ENCODE assay signal across 23 mouse cellular contexts in the genomic region with DNA sequence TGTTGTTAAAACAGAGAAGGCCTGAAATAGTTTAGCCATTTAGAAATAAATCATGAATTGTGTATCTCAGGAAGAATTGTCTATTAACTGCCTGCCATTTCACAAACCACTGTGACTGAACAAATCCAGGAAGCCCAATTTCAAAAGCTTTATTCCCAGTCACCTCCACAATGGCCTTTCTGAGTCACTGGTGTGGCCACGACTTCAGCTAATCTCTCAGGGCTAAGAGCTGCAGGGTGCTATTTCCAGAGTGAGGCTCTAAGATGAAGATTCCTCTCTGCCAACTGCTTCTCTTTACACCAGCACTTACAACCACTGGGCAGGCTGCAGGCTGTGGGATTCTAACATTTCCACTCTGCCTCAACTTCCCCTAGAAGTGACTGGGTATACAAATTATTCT. TPM values are rescaled to one million over a fixed set of nuclear protein-coding genes. Genes with fewer than 3 reads are reported as not detected.
A peak's percentile ranks its signal among the peaks of the same experiment; 100 is the strongest.
DNase-seq lines count a peak whose midpoint lies in the region; ATAC-seq and TF ChIP-seq lines count a peak whose summit lies in the region.
"Had no signal": no experiment of that assay in that cellular context is flagged by ENCODE, and none has a peak within 500 bp of the region (broad histone marks: within the 10 kb centered on the region; RNA-seq: fewer than 3 reads in every experiment).

No protein-coding gene starts in this region.

- no peaks in the 10 kb centered on the region for H3K4me1 ChIP-seq in heart, postnatal 0 days (ENCODE audit: control insufficient read depth, insufficient read depth)
- peaks cover 19 to 21% of the 10 kb centered on the region in 2 experiments for H3K4me1 ChIP-seq in liver, embryonic 14.5 days (replicated peaks; ENCODE audit: control insufficient read depth in 2 of 2, insufficient read depth in 2 of 2, low read length in 1 of 2)
- H3K4me1 ChIP-seq in cerebellum, adult 2 months (ENCODE audit: control insufficient read depth, insufficient read depth, low read length): no peaks in the 10 kb centered on the region
- H3K4me1 ChIP-seq: forebrain, embryonic 10.5 days had no signal

- no peaks in the 10 kb centered on the region for H3K27me3 ChIP-seq in heart, postnatal 0 days (ENCODE audit: control insufficient read depth, insufficient read depth, low read length)
- no peaks in the 10 kb centered on the region for H3K27me3 ChIP-seq in liver, embryonic 14.5 days (ENCODE audit: control insufficient read depth, insufficient read depth, low read length)
- H3K27me3 ChIP-seq in myocyte (ENCODE audit: control insufficient read depth, insufficient read depth, insufficient read length): no peaks in the 10 kb centered on the region
- no peaks in the 10 kb centered on the region; the same call in 1 of the 2 replicates for H3K27me3 ChIP-seq in cerebellum, adult 2 months (ENCODE audit: control insufficient read depth, insufficient read depth, low read length)
- H3K27me3 ChIP-seq: embryonic facial prominence, embryonic 15.5 days; hindbrain, embryonic 12.5 days had no signal

- no peaks in the 10 kb centered on the region for H3K79me2 ChIP-seq in myocyte (ENCODE audit: control insufficient read depth, insufficient read depth)

- no peaks in the 10 kb centered on the region for H3K9me3 ChIP-seq in heart, postnatal 0 days (replicated peaks; ENCODE audit: control insufficient read depth, low read length)
- H3K9me3 ChIP-seq in liver, embryonic 14.5 days (ENCODE audit: control insufficient read depth, low read length): no peaks in the 10 kb centered on the region
- H3K9me3 ChIP-seq: embryonic facial prominence, embryonic 15.5 days; forebrain, embryonic 10.5 days; hindbrain, embryonic 12.5 days had no signal

- TF ChIP-seq POLR2A in myocyte (IDR thresholded peaks at IDR 0.05; ENCODE audit: insufficient read length, low read depth): no peak
- no peak for TF ChIP-seq POLR2A in cerebellum, adult 2 months (IDR thresholded peaks at IDR 0.05; ENCODE audit: borderline replicate concordance, insufficient read depth, low read length)

- no peak for TF ChIP-seq CTCF in heart, postnatal 0 days (IDR thresholded peaks at IDR 0.05; ENCODE audit: low read depth)
- no peak for TF ChIP-seq CTCF in liver, embryonic 14.5 days (IDR thresholded peaks at IDR 0.05; ENCODE audit: low read depth)
- no peak for TF ChIP-seq CTCF in cerebellum, adult 2 months (IDR thresholded peaks at IDR 0.05; ENCODE audit: borderline replicate concordance, insufficient read depth, low read depth, low read length)

- peak; percentile 16 for DNase-seq in adrenal gland, postnatal 14 days
- DNase-seq in adrenal gland, postnatal 10 days: no peak
- peak; percentile 32 for DNase-seq in heart, postnatal 0 days (ENCODE audit: low spot score)
- DNase-seq in heart, postnatal 10 days: no peak
- no peak for DNase-seq in liver, embryonic 14.5 days (ENCODE audit: low read depth in 3 of 3, low spot score in 3 of 3)
- no peak for DNase-seq in liver
- no peak for DNase-seq in cerebellum, adult 2 months
- DNase-seq: cerebellum, adult 8-10 months; cerebellum, postnatal 14 days; embryo, embryonic 11 days; gastrocnemius, adult 2 months; gastrocnemius, postnatal 25 days; heart, postnatal 36 days had no signal

- H3ac ChIP-seq in myocyte (ENCODE audit: control insufficient read depth, insufficient read length): no peak overlapping the region

- H3K27ac ChIP-seq in heart, postnatal 0 days (ENCODE audit: low read depth): peak overlapping the region; percentile 48; the same call in 1 of the 2 replicates
- peak overlapping the region; percentile 5; the same call in 1 of the 2 replicates for H3K27ac ChIP-seq in liver, embryonic 14.5 days
- no peak overlapping the region for H3K27ac ChIP-seq in cerebellum, adult 2 months (ENCODE audit: insufficient read depth, low read length)
- H3K27ac ChIP-seq: embryonic facial prominence, embryonic 15.5 days; forebrain, embryonic 10.5 days; gastrocnemius, adult 2 months; hindbrain, embryonic 12.5 days had no signal

- TF ChIP-seq EP300 in heart, postnatal 0 days (IDR thresholded peaks at IDR 0.05; ENCODE audit: low read depth): no peak
- no peak for TF ChIP-seq EP300 in liver, embryonic 14.5 days (IDR thresholded peaks at IDR 0.05; ENCODE audit: low read depth)

- 9% methylated on average over 1 of the region's 1 CpGs for WGBS in heart, postnatal 0 days
- 41% methylated on average over 1 of the region's 1 CpGs for WGBS in liver, embryonic 14.5 days (ENCODE audit: insufficient replicate concordance)
- 66% methylated on average over 1 of the region's 1 CpGs for WGBS in cerebellum, adult 2 months

- H3K4me3 ChIP-seq in heart, postnatal 0 days (ENCODE audit: low read depth, low read length): no peak overlapping the region
- H3K4me3 ChIP-seq in liver, embryonic 14.5 days (ENCODE audit: insufficient read depth in 1 of 2, low read depth in 2 of 2, low read length in 2 of 2): no peak overlapping the region
- no peak overlapping the region for H3K4me3 ChIP-seq in myocyte
- no peak overlapping the region for H3K4me3 ChIP-seq in cerebellum, adult 2 months (replicated peaks; ENCODE audit: insufficient read depth, low read depth, low read length)
- H3K4me3 ChIP-seq: embryonic facial prominence, embryonic 15.5 days; erythroblast, embryonic 14.5 days; forebrain, embryonic 10.5 days; gastrocnemius, adult 2 months; hindbrain, embryonic 12.5 days had no signal

- no peak overlapping the region for H3K9ac ChIP-seq in heart, postnatal 0 days (replicated peaks; ENCODE audit: low read depth, low read length)
- H3K9ac ChIP-seq in liver, embryonic 14.5 days (replicated peaks): no peak overlapping the region
- H3K9ac ChIP-seq: embryonic facial prominence, embryonic 15.5 days; hindbrain, embryonic 12.5 days had no signal

- H3K4me2 ChIP-seq in heart, postnatal 0 days (ENCODE audit: low read depth, low read length): no peak overlapping the region
- no peak overlapping the region for H3K4me2 ChIP-seq in liver, embryonic 14.5 days (ENCODE audit: low read depth)
- H3K4me2 ChIP-seq in myocyte (ENCODE audit: low read depth): peak overlapping the region; percentile 58
- H3K4me2 ChIP-seq: embryonic facial prominence, embryonic 15.5 days; heart, embryonic 11.5 days; hindbrain, embryonic 12.5 days had no signal

- intact Hi-C loops in heart, postnatal 10 days (cut with DNase I): loop anchor here (5.0 to 10.0 kb wide), 2 partner anchors 408 to 926 kb away; a partner anchor contains a TSS

- no peak for ATAC-seq in heart, postnatal 0 days (ENCODE audit: insufficient read depth, low read depth)
- no peak for ATAC-seq in liver, embryonic 14.5 days (ENCODE audit: insufficient read depth)
- ATAC-seq: forebrain, embryonic 14.5 days; hindbrain, embryonic 16.5 days; inflammation-experienced regulatory T-cells, adult 6 months; intestine, postnatal 0 days had no signal

- H3K36me3 ChIP-seq in heart, postnatal 0 days (replicated peaks; ENCODE audit: control insufficient read depth, insufficient read depth, low read length): no peaks in the 10 kb centered on the region
- peaks cover 55% of the 10 kb centered on the region for H3K36me3 ChIP-seq in liver, embryonic 14.5 days (replicated peaks; ENCODE audit: control insufficient read depth, insufficient read depth, low read depth)
- no peaks in the 10 kb centered on the region for H3K36me3 ChIP-seq in myocyte (ENCODE audit: control insufficient read depth, insufficient read depth)
- H3K36me3 ChIP-seq: embryonic facial prominence, embryonic 15.5 days had no signal

TF ChIP-seq in myocyte, 11 proteins besides CTCF, POLR2A, EP300 and RAD21:
- TF ChIP-seq USF1 (IDR thresholded peaks at IDR 0.05; ENCODE audit: low read depth) (no peak), MYOD1 (IDR thresholded peaks at IDR 0.05; ENCODE audit: control insufficient read depth in 1 of 3, insufficient read length in 2 of 3, low read depth in 2 of 3) (no peak), REST (IDR thresholded peaks at IDR 0.05; ENCODE audit: insufficient read depth, insufficient read length) (no peak), MYOG (IDR thresholded peaks at IDR 0.05; ENCODE audit: control insufficient read depth in 1 of 3, insufficient read depth in 1 of 3, insufficient read length in 2 of 3, low read depth in 2 of 3) (no peak), SRF (IDR thresholded peaks at IDR 0.05; ENCODE audit: control insufficient read depth, insufficient read length, low read depth) (no peak), TCF12 (IDR thresholded peaks at IDR 0.05; ENCODE audit: insufficient read depth, poor library complexity, severe bottlenecking) (no peak), POLR2AphosphoS2 (IDR thresholded peaks at IDR 0.05; ENCODE audit: insufficient read length, low read depth) (no peak), TCF3 (IDR thresholded peaks at IDR 0.05; ENCODE audit: insufficient read length, low read depth) (no peak), E2F4 (IDR thresholded peaks at IDR 0.05; ENCODE audit: insufficient read depth) (no peak)

RNA-seq across cellular contexts. Expression of a gene that starts 18.8 kb away (rescaled TPM):
- 102 and 113 TPM in 2 replicates for total RNA-seq in adrenal gland, postnatal 14 days (2021)
- 100 to 1,000 TPM; 106 to 116 TPM for total RNA-seq in adrenal gland, postnatal 10 days (2021)
- 153 and 187 TPM in 2 replicates for total RNA-seq in heart, postnatal 0 days (2014; rRNA removed; ENCODE audit: low replicate concordance)
- polyA plus RNA-seq in heart, postnatal 0 days (2015; fragmentation: Nextera tagmentation; extraction: Ambion mirVana): 97.9 and 127 TPM in 2 replicates
- 10 to 100 TPM; 87.8 to 90.0 TPM for total RNA-seq in heart, postnatal 10 days (2021)
- 19.2 and 27.0 TPM in 2 replicates for polyA plus RNA-seq in liver, embryonic 14.5 days (2012; rRNA removed)
- 32.8 and 36.3 TPM in 2 replicates for polyA plus RNA-seq in liver, embryonic 14.5 days (2014; fragmentation: Nextera tagmentation; extraction: Ambion mirVana)
- polyA plus RNA-seq in myocyte (2012; fragmentation: generic; extraction: Trizol): 37.0 TPM
- 43.5 and 46.2 TPM in 2 replicates for polyA plus RNA-seq in cerebellum, adult 2 months (2012; rRNA removed)

Comparison
In these comparisons a context has a peak if more than half of its experiments do, and no peak if none do; other contexts are left out.
1. DNase-seq: peak in adrenal gland, postnatal 14 days (single experiment) and heart, postnatal 0 days (single experiment); none in adrenal gland, postnatal 10 days (single experiment), heart, postnatal 10 days (0 of 2), liver, embryonic 14.5 days (0 of 3), liver (single experiment) and cerebellum, adult 2 months (0 of 2).